Mouse (Mus musculus): ENCODE results near the gene Hnf4a. TPM values are rescaled to one million over a fixed set of nuclear protein-coding genes. Genes with fewer than 3 reads are reported as not detected.
"Not testable (repeated sequence)": the region's sequence is repeated elsewhere in the genome, so short reads cannot be mapped to it uniquely, and the experiment has no call there.

Hnf4a gene
- polyA plus RNA-seq, 1 experiment = 0.01 TPM

GRCm38 (mm10) chr2:163615906-163616651 is 109.5 kb downstream of the Hnf4a start:
- Histone ChIP-seq H3K27me3 (ENCODE audit: control insufficient read depth) (no peaks in the 10 kb centered on the region), H3K4me1 (ENCODE audit: control insufficient read depth) (no peaks in the 10 kb centered on the region; the same call in none of the 2 replicates), H3K36me3 (ENCODE audit: control insufficient read depth) (peaks cover 100% of the 10 kb centered on the region), H3K4me3 (replicated peaks) (no peak overlapping the region), H3K9me3 (ENCODE audit: control insufficient read depth, low read length) (no peaks in the 10 kb centered on the region)
- TF ChIP-seq GATA1 (IDR thresholded peaks at IDR 0.05; ENCODE audit: low read length) (no peak), TAL1 (IDR thresholded peaks at IDR 0.05; ENCODE audit: low read length) (no peak)

DNA sequence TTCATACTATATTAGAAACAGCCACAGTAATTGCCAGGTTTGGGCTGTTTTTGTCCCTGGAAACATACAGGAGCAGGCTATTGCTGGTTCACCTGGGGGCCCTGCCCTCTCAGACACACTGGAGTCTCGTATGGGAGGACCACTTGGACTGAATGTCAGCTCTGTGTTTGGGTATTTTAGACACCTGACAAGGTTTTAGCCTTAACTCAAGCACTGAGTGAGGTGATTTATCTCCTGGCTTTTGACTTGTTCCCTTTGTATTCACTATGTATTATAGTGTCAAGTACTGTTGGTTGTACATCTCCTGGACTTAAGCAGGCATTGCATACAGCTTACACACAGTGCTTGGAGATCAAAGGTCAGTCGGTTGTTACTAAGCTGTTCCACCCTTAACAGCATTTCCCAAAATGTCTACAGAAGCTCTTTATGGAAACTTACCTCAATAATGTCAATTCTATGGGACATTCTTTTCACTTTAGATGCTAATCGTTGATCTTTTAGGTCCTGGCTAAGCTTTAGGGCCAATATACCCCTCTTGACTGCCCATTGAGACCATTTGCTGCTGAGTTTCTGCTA is 110.1 kb downstream of the Hnf4a start:
- no peak for TF ChIP-seq GATA1 (IDR thresholded peaks at IDR 0.05; ENCODE audit: low read length)
- no peak for TF ChIP-seq TAL1 (IDR thresholded peaks at IDR 0.05; ENCODE audit: low read length)
- no peak overlapping the region for H3K4me3 ChIP-seq (replicated peaks)
- H3K36me3 ChIP-seq (ENCODE audit: control insufficient read depth) = peaks cover 100% of the 10 kb centered on the region
- H3K9me3 ChIP-seq (ENCODE audit: control insufficient read depth, low read length) = no peaks in the 10 kb centered on the region
- H3K4me1 ChIP-seq (ENCODE audit: control insufficient read depth) = no peaks in the 10 kb centered on the region; the same call in 1 of the 2 replicates
- H3K27me3 ChIP-seq (ENCODE audit: control insufficient read depth) = no peaks in the 10 kb centered on the region

- Histone ChIP-seq H3K36me3 (ENCODE audit: control insufficient read depth) (peaks cover 100% of the 10 kb centered on the region), H3K4me1 (ENCODE audit: control insufficient read depth) (no peaks in the 10 kb centered on the region; the same call in 1 of the 2 replicates)
- TF ChIP-seq GATA1 (IDR thresholded peaks at IDR 0.05; ENCODE audit: low read length) (no peak), TAL1 (IDR thresholded peaks at IDR 0.05; ENCODE audit: low read length) (no peak)
Observed at GRCm38 (mm10) chr2:163617232-163617863, 110.7 kb downstream of the Hnf4a start.

DNA sequence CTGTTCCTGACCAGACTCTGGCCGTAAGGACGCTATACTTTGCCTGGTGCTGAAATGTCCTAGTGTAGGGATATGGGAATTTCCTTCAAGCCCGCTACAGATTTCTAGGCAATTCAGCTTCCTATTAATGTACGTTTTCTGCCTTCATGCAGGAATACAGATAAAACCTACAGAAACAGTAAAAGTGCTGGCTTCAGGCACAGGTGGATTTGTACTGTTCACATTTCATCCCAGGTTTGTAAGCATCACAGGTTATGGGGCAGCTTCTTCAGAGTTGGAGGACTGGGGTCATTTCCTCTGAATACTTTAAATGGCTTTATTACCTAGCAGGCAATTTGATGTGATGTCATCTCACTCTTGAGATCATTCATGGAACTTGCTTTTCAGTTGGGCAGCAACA is 111.3 kb downstream of the Hnf4a start:
- no peaks in the 10 kb centered on the region; the same call in 1 of the 2 replicates for H3K4me1 ChIP-seq (ENCODE audit: control insufficient read depth)
- H3K36me3 ChIP-seq (ENCODE audit: control insufficient read depth) = peaks cover 100% of the 10 kb centered on the region
- H3K4me3 ChIP-seq (replicated peaks) = no peak overlapping the region
- no peaks in the 10 kb centered on the region for H3K9me3 ChIP-seq (ENCODE audit: control insufficient read depth, low read length)
- no peaks in the 10 kb centered on the region for H3K27me3 ChIP-seq (ENCODE audit: control insufficient read depth)
- TF ChIP-seq TAL1 (IDR thresholded peaks at IDR 0.05; ENCODE audit: low read length) = no peak
- no peak for TF ChIP-seq GATA1 (IDR thresholded peaks at IDR 0.05; ENCODE audit: low read length)

More at GRCm38 (mm10) chr2:163617232-163617863, 110.7 kb downstream of the Hnf4a start:
- H3K9me3 ChIP-seq (ENCODE audit: control insufficient read depth, low read length) = no peaks in the 10 kb centered on the region
- H3K4me3 ChIP-seq (replicated peaks) = no peak overlapping the region
- no peaks in the 10 kb centered on the region for H3K27me3 ChIP-seq (ENCODE audit: control insufficient read depth)

GRCm38 (mm10) chr2:163620451-163620850 is 113.8 kb downstream of the Hnf4a start:
- Histone ChIP-seq H3K9me3 (ENCODE audit: control insufficient read depth, low read length) (no peaks in the 10 kb centered on the region), H3K36me3 (ENCODE audit: control insufficient read depth) (peaks cover 100% of the 10 kb centered on the region), H3K4me1 (ENCODE audit: control insufficient read depth) (no peaks in the 10 kb centered on the region; the same call in none of the 2 replicates), H3K4me3 (replicated peaks) (no peak overlapping the region), H3K27me3 (ENCODE audit: control insufficient read depth) (no peaks in the 10 kb centered on the region)
- TF ChIP-seq GATA1 (IDR thresholded peaks at IDR 0.05; ENCODE audit: low read length) (no peak), TAL1 (IDR thresholded peaks at IDR 0.05; ENCODE audit: low read length) (no peak)

GRCm38 (mm10) chr2:163621401-163621800 is 114.8 kb downstream of the Hnf4a start:
- H3K27me3 ChIP-seq (ENCODE audit: control insufficient read depth); H3K4me3 ChIP-seq (replicated peaks): not testable (repeated sequence)
- H3K36me3 ChIP-seq (ENCODE audit: control insufficient read depth) = peaks cover 100% of the 10 kb centered on the region

More at GRCm38 (mm10) chr2:163621401-163621800, 114.8 kb downstream of the Hnf4a start:
- H3K4me1 ChIP-seq (ENCODE audit: control insufficient read depth); H3K9me3 ChIP-seq (ENCODE audit: control insufficient read depth, low read length): not testable (repeated sequence)

Other genes with a start within 250 kb of the Hnf4a start
- gene Jph2, start 108.8 kb upstream of the Hnf4a start, polyA plus RNA-seq (2012) = not detected in 2 replicates
- gene Oser1, start 82.1 kb upstream of the Hnf4a start, polyA plus RNA-seq (2012) = 0.83 and 1.1 TPM in 2 replicates
- gene Gdap1l1, start 68.3 kb upstream of the Hnf4a start, polyA plus RNA-seq (2012) = not detected in 2 replicates
- gene Fitm2, start 34.2 kb upstream of the Hnf4a start, polyA plus RNA-seq (2012) = 0.15 and 0.18 TPM in 2 replicates
- gene R3hdml, start 14.5 kb upstream of the Hnf4a start, polyA plus RNA-seq (2012) = not detected in 2 replicates
- 1.2 TPM in 2 replicates for gene Ttpal, start 95.5 kb downstream of the Hnf4a start, polyA plus RNA-seq (2012)
- 13.2 and 20.3 TPM in 2 replicates for gene Serinc3, start 138.3 kb downstream of the Hnf4a start, polyA plus RNA-seq (2012)
- gene Pkig, start 151.6 kb downstream of the Hnf4a start, polyA plus RNA-seq (2012) = 136 and 157 TPM in 2 replicates
- 0.28 and 0.39 TPM in 2 replicates for gene Ada, start 243.4 kb downstream of the Hnf4a start, polyA plus RNA-seq (2012)